Mouse (Mus musculus) forebrain, embryonic 16.5 days (tissue): Measurements from ENCODE around the gene F8. TPM values are rescaled to one million over a fixed set of nuclear protein-coding genes. Genes with fewer than 3 reads are reported as not detected.

Experiments
- ATAC-seq: fragments of 200-750 bp; cut with Nextera tagmentation; 2 replicates; pipeline ENCODE4 v1.8.0; 2017; ENCODE audit warnings: mild to moderate bottlenecking, moderate library complexity
- H3K27ac ChIP-seq: fragments of 300-500 bp; sonication (generic); 2 replicates; pipeline ENCODE4 v1.5.1; 2014; ENCODE audit warnings: low read length, control low read depth
- H3K27me3 ChIP-seq: fragments of 300-500 bp; sonication (generic); replicated peaks from 2 replicates; pipeline ENCODE4 v1.6.1; 2014; ENCODE audit warnings: low read length; ENCODE audit not compliant: control insufficient read depth, insufficient read depth
- H3K36me3 ChIP-seq: fragments of 300-500 bp; sonication (generic); 2 replicates; pipeline ENCODE4 v1.6.1; 2014; ENCODE audit not compliant: control insufficient read depth, insufficient read depth
- H3K4me1 ChIP-seq: fragments of 300-500 bp; sonication (generic); replicated peaks from 2 replicates; pipeline ENCODE4 v1.6.1; 2014; ENCODE audit warnings: low read length; ENCODE audit not compliant: control insufficient read depth, insufficient read depth
- H3K4me2 ChIP-seq: fragments of 300-500 bp; sonication (generic); 2 replicates; pipeline ENCODE4 v1.6.1; 2014; ENCODE audit warnings: mild to moderate bottlenecking, low read length, control low read depth
- H3K4me3 ChIP-seq: fragments of 300-500 bp; sonication (generic); replicated peaks from 2 replicates; pipeline ENCODE4 v1.5.1; 2014; ENCODE audit warnings: mild to moderate bottlenecking, low read length, control low read depth
- H3K9ac ChIP-seq: fragments of 300-500 bp; sonication (generic); replicated peaks from 2 replicates; pipeline ENCODE4 v1.6.1; 2014; ENCODE audit warnings: low read depth, low read length, control low read depth
- H3K9me3 ChIP-seq: fragments of 300-500 bp; sonication (generic); 2 replicates; pipeline ENCODE4 v1.6.1; 2016; ENCODE audit warnings: low read length; ENCODE audit not compliant: control insufficient read depth
- WGBS: fragments of 180-500 bp; shearing (Covaris S2); extraction: QIAGEN DNeasy Blood & Tissue Kit; methylation state at CpG from one replicate; pipeline ENCODE4 v1.1.7; 2014; 5-methylcytosine and 5-hydroxymethylcytosine counted together
- polyA plus RNA-seq: library from polyadenylated mRNA; unstranded; fragments of >200 nt; fragmentation: Nextera tagmentation; extraction: Ambion mirVana; gene quantifications from 2 replicates; pipeline ENCODE4 v1.2.1, GENCODE M21; 2015

F8 gene
- polyA plus RNA-seq, 1 experiment from 2014 or later: 0.29 TPM

GRCm38 (mm10) chrX:75126893-75127292 lies 255.5 kb downstream of the F8 start:
- H3K4me1 ChIP-seq: no peaks in the 10 kb centered on the region
- H3K4me3 ChIP-seq: no peak overlapping the region
- H3K4me2 ChIP-seq: no peak overlapping the region
- ATAC-seq: no peak
- H3K9ac ChIP-seq: no peak overlapping the region
- H3K9me3 ChIP-seq: no peaks in the 10 kb centered on the region
- H3K27me3 ChIP-seq: no peaks in the 10 kb centered on the region
- no peak overlapping the region for H3K27ac ChIP-seq
- H3K36me3 ChIP-seq: no peaks in the 10 kb centered on the region

GRCm38 (mm10) chrX:75125606-75126005 lies 256.8 kb downstream of the F8 start:
- Histone ChIP-seq H3K36me3 (no peaks in the 10 kb centered on the region), H3K9me3 (no peaks in the 10 kb centered on the region), H3K27me3 (no peaks in the 10 kb centered on the region), H3K4me1 (no peaks in the 10 kb centered on the region), H3K4me3 (no peak overlapping the region), H3K9ac (no peak overlapping the region), H3K27ac (no peak overlapping the region), H3K4me2 (no peak overlapping the region)
- ATAC-seq: no peak
- 94% methylated on average over 3 of the region's 3 CpGs for WGBS

Other genes with a start within 250 kb of the F8 start
- not detected in 2 replicates for gene Smim9, start 218.8 kb downstream of the F8 start, polyA plus RNA-seq
- gene Fundc2, start 216 bp downstream of the F8 start, polyA plus RNA-seq: 26.9 and 32.5 TPM in 2 replicates
- gene Cmc4, start 34.0 kb upstream of the F8 start, polyA plus RNA-seq: 24.2 and 26.9 TPM in 2 replicates
- 10.0 and 11.5 TPM in 2 replicates for gene Mtcp1, start 34.0 kb upstream of the F8 start, polyA plus RNA-seq
- gene Brcc3, start 34.0 kb upstream of the F8 start, polyA plus RNA-seq: 58.0 and 62.3 TPM in 2 replicates
- gene Vbp1, start 131.7 kb upstream of the F8 start, polyA plus RNA-seq: 301 and 341 TPM in 2 replicates
- 25.9 and 26.3 TPM in 2 replicates for gene Rab39b, start 195.6 kb upstream of the F8 start, polyA plus RNA-seq